Mouse (Mus musculus) c-Kit-negative CD71-positive TER-119-positive erythroid progenitor cells, embryonic 14.5 days (primary cell): Measurements from ENCODE around the gene Mtmr11.

Experiments used
- DNase-seq: peaks from one replicate; pipeline ENCODE4 v3.0.0-alpha.2; 2013; ENCODE audit warnings: low read depth, low spot score

Gene Mtmr11

GRCm38 (mm10) chr3:96209242-96209641 lies 47.4 kb downstream of the Mtmr11 start:
- no peak for DNase-seq

GRCm38 (mm10) chr3:96219191-96219641 lies 57.4 kb downstream of the Mtmr11 start:
- DNase-seq: no peak

- peak; percentile 68 for DNase-seq
Observed at GRCm38 (mm10) chr3:96219661-96220130, 57.9 kb downstream of the Mtmr11 start, which contains the start of the genes Bola1 and Hist2h2ab. Gene Bola1, minus strand, starts transcription at chr3:96219709. Gene Hist2h2ab, plus strand, starts transcription at chr3:96219865.

- DNase-seq: peak; percentile 60
Observed at GRCm38 (mm10) chr3:96220131-96220764, 58.4 kb downstream of the Mtmr11 start.

GRCm38 (mm10) chr3:96220765-96221639 lies 59.2 kb downstream of the Mtmr11 start, which contains the start of the genes Hist2h2ac and Hist2h2be:
Gene Hist2h2ac, minus strand, starts transcription at chr3:96220880.
Gene Hist2h2be, plus strand, starts transcription at chr3:96221119.
- DNase-seq: peak; percentile 94
